Mouse (Mus musculus) E14TG2a.4 (cell line): ENCODE data around the gene Nedd9.

Experiments used
- CTCF ChIP-seq: conservative IDR thresholded peaks from 2 replicates; pipeline ENCODE4 v1.5.1; 2014; ENCODE audit warnings: low read length
- NANOG ChIP-seq: IDR thresholded peaks from 2 replicates; pipeline ENCODE4 v1.6.1; 2014; ENCODE audit warnings: borderline replicate concordance, low read length, mixed read lengths
- POU5F1 ChIP-seq: IDR thresholded peaks from 2 replicates; pipeline ENCODE4 v1.6.1; 2014; ENCODE audit warnings: low read length, borderline replicate concordance

DNA sequence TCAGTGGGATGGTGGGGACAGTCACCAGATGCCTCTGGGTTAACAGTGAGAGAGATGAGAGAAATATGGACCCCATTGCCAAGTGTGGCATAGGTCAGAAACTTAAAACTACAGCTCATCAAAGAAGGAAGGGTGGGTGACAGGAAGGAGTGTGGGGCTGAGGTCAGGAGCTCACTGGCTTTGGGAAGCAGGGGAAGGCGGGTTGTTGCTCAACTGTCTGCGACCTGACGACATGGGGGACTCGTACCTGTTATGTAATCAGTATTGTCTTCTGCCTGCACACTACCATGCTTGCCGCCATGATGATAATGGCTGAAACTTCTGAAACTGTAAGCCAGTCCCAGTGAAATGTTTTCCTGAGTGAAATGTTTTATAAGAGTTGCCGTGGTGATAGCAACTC lies 54.0 kb downstream of the Nedd9 start:
- no peak for TF ChIP-seq CTCF
- TF ChIP-seq POU5F1: no peak
- no peak for TF ChIP-seq NANOG
